Mouse (Mus musculus) embryonic stem cell, embryonic (primary cell): ENCODE measurements around the gene Pkp4.

Source experiments
- CTCF ChIA-PET, 4 experiments: fragments of 300-600 bp in 2 of 4; fragments of 350-600 bp in 2 of 4; sonication (Branson Sonifier 250); formaldehyde crosslinking; loops; one replicate each; lab custom pipeline; 2022; ENCODE audit warnings: inconsistent platforms in 2 of 4; lab: Charles Lee
- POLR2A ChIA-PET, 4 experiments: fragments of 300-600 bp in 2 of 4; fragments of 350-600 bp in 2 of 4; sonication (Branson Sonifier 250); formaldehyde crosslinking; loops; one replicate each; lab custom pipeline; 2022; ENCODE audit warnings: antibody characterized with exemption in 4 of 4, inconsistent platforms in 1 of 4; lab: Charles Lee

The Pkp4 gene

GRCm38 (mm10) chr2:59396555-59396954 is 235.9 kb downstream of the Pkp4 start:
- CTCF ChIA-PET: no interaction called here
- POLR2A ChIA-PET: interaction anchor here in 1 of 4 experiments (1.2 kb wide), 1 partner anchor 18 kb away, joined by 3 read pairs; no protein-coding TSS in a partner anchor

DNA sequence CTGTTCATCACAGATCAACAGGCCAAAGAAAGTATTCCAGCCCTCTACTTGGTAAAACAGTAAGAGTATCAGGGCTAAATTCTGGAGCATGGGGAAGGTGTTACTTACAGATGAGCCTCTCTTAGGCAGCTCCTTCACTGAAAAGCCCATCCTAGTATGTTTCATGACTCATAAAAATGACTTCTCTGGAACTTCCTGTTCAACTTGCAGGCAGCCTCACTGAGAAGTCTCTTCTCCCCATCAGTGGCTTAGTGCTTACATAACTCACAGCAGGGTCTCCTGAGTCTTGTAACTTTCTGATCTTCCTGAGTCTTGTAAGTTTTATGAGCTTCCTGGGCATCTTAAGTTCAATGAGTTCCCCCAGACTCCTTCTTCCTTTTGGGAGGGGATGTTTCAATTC is 236.9 kb downstream of the Pkp4 start:
- ChIA-PET CTCF (no interaction called here), POLR2A (interaction anchor here in 1 of 4 experiments (0.6 to 1.2 kb wide), 4 partner anchors 11 to 19 kb away, joined by 3 read pairs; no protein-coding TSS in a partner anchor)

GRCm38 (mm10) chr2:59400901-59401378 is 240.3 kb downstream of the Pkp4 start:
- ChIA-PET CTCF (interaction anchor here in 2 of 4 experiments (0.6 kb wide), 2 partner anchors 9 to 19 kb away, joined by 3 to 13 read pairs; no protein-coding TSS in a partner anchor), POLR2A (interaction anchor here in 3 of 4 experiments (0.6 to 1.8 kb wide), 10 partner anchors 13 to 52 kb away, joined by 3 to 7 read pairs (median 4); no protein-coding TSS in a partner anchor)

- ChIA-PET POLR2A (interaction anchor here in 3 of 4 experiments (0.6 to 1.8 kb wide), 9 partner anchors 14 to 670 kb away, joined by 3 to 7 read pairs (median 3); no protein-coding TSS in a partner anchor), CTCF (interaction anchor here in 2 of 4 experiments (0.6 kb wide), 2 partner anchors 18 to 37 kb away, joined by 4 to 6 read pairs; no protein-coding TSS in a partner anchor)
Measured at GRCm38 (mm10) chr2:59401841-59402461, 241.3 kb downstream of the Pkp4 start.

DNA sequence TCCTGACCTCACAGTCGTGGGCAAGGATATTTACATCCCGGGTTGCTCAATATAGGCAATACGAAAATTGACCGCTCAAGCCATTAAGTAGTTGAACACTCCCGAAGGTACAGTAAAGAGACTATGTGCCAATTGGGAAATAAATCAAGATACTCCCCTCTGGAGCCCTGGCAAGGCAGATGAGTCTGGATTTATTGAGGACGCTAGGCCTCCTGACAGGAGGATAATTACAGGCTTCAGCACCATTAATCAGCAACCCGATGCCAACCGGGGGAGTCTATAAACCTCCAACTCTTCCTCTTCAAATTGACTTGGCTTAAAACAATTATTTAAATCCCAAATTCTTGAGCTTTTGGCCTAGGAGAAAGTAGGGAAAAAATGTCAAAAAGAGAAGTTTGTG is 243.4 kb downstream of the Pkp4 start:
- ChIA-PET POLR2A (interaction anchor here in 1 of 4 experiments (1.1 to 1.5 kb wide), 2 partner anchors 17 to 37 kb away, joined by 3 read pairs; no protein-coding TSS in a partner anchor), CTCF (interaction anchor here in 2 of 4 experiments (0.5 to 0.7 kb wide), 2 partner anchors 13 to 34 kb away, joined by 5 to 14 read pairs; no protein-coding TSS in a partner anchor)
